Mouse (Mus musculus) hindbrain, embryonic 14.5 days (tissue): ENCODE results near the gene Tbx2. TPM values are rescaled to one million over a fixed set of nuclear protein-coding genes. Genes with fewer than 3 reads are reported as not detected.

Source experiments
- ATAC-seq: fragments of 200-750 bp; cut with Nextera tagmentation; 2 replicates; pipeline ENCODE4 v1.8.0; 2017; ENCODE audit warnings: moderate number of reproducible peaks, mild to moderate bottlenecking, moderate TSS enrichment, moderate library complexity; ENCODE audit not compliant: low FRiP score
- DNase-seq: peaks from one replicate; pipeline ENCODE4 v3.0.0-alpha.2; 2015; ENCODE audit warnings: low spot score
- H3K27ac ChIP-seq: fragments of 300-500 bp; sonication (generic); 2 replicates; pipeline ENCODE4 v1.5.1; 2014; ENCODE audit warnings: mild to moderate bottlenecking, moderate library complexity
- H3K27me3 ChIP-seq: fragments of 300-500 bp; sonication (generic); 2 replicates; pipeline ENCODE4 v1.6.1; 2014; ENCODE audit warnings: mild to moderate bottlenecking, low read length, mixed read lengths; ENCODE audit not compliant: control insufficient read depth, insufficient read depth
- H3K36me3 ChIP-seq: fragments of 300-500 bp; sonication (generic); replicated peaks from 2 replicates; pipeline ENCODE4 v1.6.1; 2014; ENCODE audit not compliant: control insufficient read depth, insufficient read depth
- H3K4me1 ChIP-seq: fragments of 300-500 bp; sonication (generic); replicated peaks from 2 replicates; pipeline ENCODE4 v1.6.1; 2014; ENCODE audit warnings: antibody characterized with exemption, low read length, mixed read lengths; ENCODE audit not compliant: control insufficient read depth, insufficient read depth
- H3K4me2 ChIP-seq: fragments of 300-500 bp; sonication (generic); replicated peaks from 2 replicates; pipeline ENCODE4 v1.6.1; 2014; ENCODE audit warnings: mild to moderate bottlenecking, moderate library complexity
- H3K4me3 ChIP-seq: fragments of 300-500 bp; sonication (generic); replicated peaks from 2 replicates; pipeline ENCODE4 v1.5.1; 2014; ENCODE audit warnings: mild to moderate bottlenecking, low read length
- H3K9ac ChIP-seq: fragments of 300-500 bp; sonication (generic); 2 replicates; pipeline ENCODE4 v1.6.1; 2014
- H3K9me3 ChIP-seq: fragments of 300-500 bp; sonication (generic); 2 replicates; pipeline ENCODE4 v1.6.1; 2016; ENCODE audit warnings: low read length; ENCODE audit not compliant: control insufficient read depth
- WGBS: fragments of 180-500 bp; shearing (Covaris S2); extraction: QIAGEN DNeasy Blood & Tissue Kit; methylation state at CpG from one replicate; pipeline ENCODE4 v1.1.7; 2014; 5-methylcytosine and 5-hydroxymethylcytosine counted together
- polyA plus RNA-seq: library from polyadenylated mRNA; unstranded; fragments of >200 nt; fragmentation: Nextera tagmentation; extraction: Ambion mirVana; gene quantifications from 2 replicates; pipeline ENCODE4 v1.2.1, GENCODE M21; 2014

Tbx2 gene
- polyA plus RNA-seq = 2.3 and 2.8 TPM in 2 replicates

- Histone ChIP-seq H3K4me1 (no peaks in the 10 kb centered on the region; the same call in 1 of the 2 replicates), H3K9me3 (no peaks in the 10 kb centered on the region), H3K4me2 (peak within 1 kb of the TSS; percentile 54), H3K36me3 (no peaks in the 10 kb centered on the region), H3K27me3 (peaks cover 86% of the 10 kb centered on the region), H3K27ac (no peak within 1 kb of the TSS; the same call in 1 of the 2 replicates), H3K9ac (peak within 1 kb of the TSS; percentile 50; the same call in 1 of the 2 replicates), H3K4me3 (peak within 1 kb of the TSS; percentile 27)
- DNase-seq = no peak
- 0 out of 2 replicates have a peak, but pooled peaks have one; percentile 45 for ATAC-seq
- 0% methylated on average over 42 of the region's 52 CpGs for WGBS
Measured at GRCm38 (mm10) chr11:85832231-85832924, at the start of gene Tbx2. TSS of gene Tbx2 (plus strand) at chr11:85832551.

GRCm38 (mm10) chr11:85786113-85786718 lies 46.1 kb upstream of the Tbx2 start:
- no peak overlapping the region for H3K9ac ChIP-seq
- no peak overlapping the region for H3K4me3 ChIP-seq
- no peak overlapping the region for H3K27ac ChIP-seq
- DNase-seq (peak; percentile 35), ATAC-seq (no peak)
- WGBS = 83% methylated on average over 3 of the region's 3 CpGs
- H3K36me3 ChIP-seq = no peaks in the 10 kb centered on the region
- no peaks in the 10 kb centered on the region for H3K9me3 ChIP-seq
- no peaks in the 10 kb centered on the region for H3K27me3 ChIP-seq
- no peaks in the 10 kb centered on the region for H3K4me1 ChIP-seq
- H3K4me2 ChIP-seq = no peak overlapping the region

- Histone ChIP-seq H3K4me2 (no peak overlapping the region), H3K4me1 (no peaks in the 10 kb centered on the region), H3K27me3 (no peaks in the 10 kb centered on the region), H3K27ac (no peak overlapping the region), H3K4me3 (no peak overlapping the region), H3K9ac (no peak overlapping the region), H3K36me3 (no peaks in the 10 kb centered on the region), H3K9me3 (no peaks in the 10 kb centered on the region)
- no peak for ATAC-seq
- no peak for DNase-seq
- 93% methylated on average over 7 of the region's 7 CpGs for WGBS
Measured at GRCm38 (mm10) chr11:85789750-85790149, 42.6 kb upstream of the Tbx2 start.

GRCm38 (mm10) chr11:85790267-85790666 lies 42.1 kb upstream of the Tbx2 start:
- H3K27ac ChIP-seq = no peak overlapping the region
- ATAC-seq = no peak
- no peak overlapping the region for H3K4me3 ChIP-seq
- 88% methylated on average over 2 of the region's 2 CpGs for WGBS
- no peaks in the 10 kb centered on the region for H3K36me3 ChIP-seq
- no peak overlapping the region for H3K9ac ChIP-seq
- H3K9me3 ChIP-seq = no peaks in the 10 kb centered on the region
- no peaks in the 10 kb centered on the region for H3K27me3 ChIP-seq
- DNase-seq = no peak
- no peaks in the 10 kb centered on the region for H3K4me1 ChIP-seq
- no peak overlapping the region for H3K4me2 ChIP-seq

- ATAC-seq = no peak
- WGBS = 86% methylated on average over 1 of the region's 1 CpGs
- Histone ChIP-seq H3K27ac (no peak overlapping the region), H3K27me3 (no peaks in the 10 kb centered on the region), H3K9ac (no peak overlapping the region), H3K4me3 (no peak overlapping the region), H3K9me3 (no peaks in the 10 kb centered on the region), H3K4me2 (no peak overlapping the region), H3K36me3 (no peaks in the 10 kb centered on the region), H3K4me1 (no peaks in the 10 kb centered on the region)
- no peak for DNase-seq
Measured at GRCm38 (mm10) chr11:85791212-85791611, 41.1 kb upstream of the Tbx2 start.

GRCm38 (mm10) chr11:85792534-85793215 lies 39.7 kb upstream of the Tbx2 start:
- Histone ChIP-seq H3K4me3 (no peak overlapping the region), H3K4me1 (no peaks in the 10 kb centered on the region), H3K36me3 (no peaks in the 10 kb centered on the region), H3K27ac (no peak overlapping the region), H3K4me2 (no peak overlapping the region), H3K9me3 (no peaks in the 10 kb centered on the region), H3K9ac (no peak overlapping the region), H3K27me3 (no peaks in the 10 kb centered on the region)
- WGBS = 74% methylated on average over 12 of the region's 12 CpGs
- DNase-seq (no peak), ATAC-seq (no peak)

GRCm38 (mm10) chr11:85799456-85799855 lies 32.9 kb upstream of the Tbx2 start:
- ATAC-seq (no peak), DNase-seq (no peak)
- H3K9me3 ChIP-seq = no peaks in the 10 kb centered on the region
- no peak overlapping the region for H3K4me2 ChIP-seq
- no peak overlapping the region for H3K9ac ChIP-seq
- no peaks in the 10 kb centered on the region for H3K27me3 ChIP-seq
- WGBS = 95% methylated on average over 4 of the region's 4 CpGs
- no peaks in the 10 kb centered on the region for H3K4me1 ChIP-seq
- H3K4me3 ChIP-seq = no peak overlapping the region
- H3K27ac ChIP-seq = no peak overlapping the region
- H3K36me3 ChIP-seq = no peaks in the 10 kb centered on the region

- WGBS = 76% methylated on average over 19 of the region's 19 CpGs
- H3K9me3 ChIP-seq = no peaks in the 10 kb centered on the region
- H3K9ac ChIP-seq = no peak overlapping the region
- no peaks in the 10 kb centered on the region for H3K27me3 ChIP-seq
- H3K27ac ChIP-seq = no peak overlapping the region
- no peak for DNase-seq
- ATAC-seq = no peak
- no peak overlapping the region for H3K4me2 ChIP-seq
- no peaks in the 10 kb centered on the region for H3K4me1 ChIP-seq
- H3K36me3 ChIP-seq = no peaks in the 10 kb centered on the region
- H3K4me3 ChIP-seq = no peak overlapping the region
Measured at GRCm38 (mm10) chr11:85799856-85800255, 32.5 kb upstream of the Tbx2 start.

GRCm38 (mm10) chr11:85800380-85800779 lies 32.0 kb upstream of the Tbx2 start:
- Histone ChIP-seq H3K9ac (no peak overlapping the region), H3K9me3 (no peaks in the 10 kb centered on the region), H3K4me2 (no peak overlapping the region), H3K27me3 (no peaks in the 10 kb centered on the region), H3K27ac (no peak overlapping the region), H3K4me3 (no peak overlapping the region), H3K36me3 (no peaks in the 10 kb centered on the region), H3K4me1 (no peaks in the 10 kb centered on the region)
- 81% methylated on average over 11 of the region's 11 CpGs for WGBS
- ATAC-seq (no peak), DNase-seq (no peak)
